Mouse (Mus musculus) embryonic facial prominence, embryonic 14.5 days (tissue): ENCODE measurements at regions not wholly inside any gene's neighbourhood (a gene's known extent, or its start where the extent isn't known, plus 50 kb on each side); places are given as distances from the start of the nearest gene placed in this dataset.

ENCODE experiments used
- ATAC-seq: fragments of 200-750 bp; cut with Nextera tagmentation; 2 replicates; pipeline ENCODE4 v1.8.0; 2017; ENCODE audit warnings: low read depth, moderate number of reproducible peaks, moderate TSS enrichment
- DNase-seq: peaks from one replicate; pipeline ENCODE4 v3.0.0-alpha.2; 2015; ENCODE audit warnings: low spot score
- H3K27ac ChIP-seq: fragments of 300-500 bp; sonication (generic); replicated peaks from 2 replicates; pipeline ENCODE4 v1.5.1; 2014; ENCODE audit warnings: low read depth, mild to moderate bottlenecking, low read length, moderate library complexity
- H3K27me3 ChIP-seq: fragments of 300-500 bp; sonication (generic); replicated peaks from 2 replicates; pipeline ENCODE4 v1.6.1; 2014; ENCODE audit warnings: low read length; ENCODE audit not compliant: control insufficient read depth, insufficient read depth
- H3K36me3 ChIP-seq: fragments of 300-500 bp; sonication (generic); 2 replicates; pipeline ENCODE4 v1.6.1; 2014; ENCODE audit warnings: low read length, mixed read lengths; ENCODE audit not compliant: control insufficient read depth, insufficient read depth
- H3K4me1 ChIP-seq: fragments of 300-500 bp; sonication (generic); 2 replicates; pipeline ENCODE4 v1.6.1; 2014; ENCODE audit warnings: antibody characterized with exemption, low read length; ENCODE audit not compliant: control insufficient read depth, insufficient read depth
- H3K4me2 ChIP-seq: fragments of 300-500 bp; sonication (generic); 2 replicates; pipeline ENCODE4 v1.6.1; 2014; ENCODE audit warnings: low read depth, mild to moderate bottlenecking, low read length, moderate library complexity, mixed read lengths
- H3K4me3 ChIP-seq: fragments of 300-500 bp; sonication (generic); 2 replicates; pipeline ENCODE4 v1.5.1; 2014; ENCODE audit warnings: low read depth, mild to moderate bottlenecking, low read length
- H3K9ac ChIP-seq: fragments of 300-500 bp; sonication (generic); 2 replicates; pipeline ENCODE4 v1.6.1; 2014; ENCODE audit warnings: low read depth, mild to moderate bottlenecking, low read length, moderate library complexity, mixed read lengths
- H3K9me3 ChIP-seq: fragments of 300-500 bp; sonication (generic); 2 replicates; pipeline ENCODE4 v1.6.1; 2016; ENCODE audit warnings: low read length; ENCODE audit not compliant: control insufficient read depth
- WGBS: fragments of 180-500 bp; shearing (Covaris S2); extraction: QIAGEN DNeasy Blood & Tissue Kit; methylation state at CpG from one replicate; pipeline ENCODE4 v1.1.7; 2014; 5-methylcytosine and 5-hydroxymethylcytosine counted together

GRCm38 (mm10) chr3:115801581-115802200, 85.9 kb upstream of the Dph5 start:
- Histone ChIP-seq H3K27me3 (no peaks in the 10 kb centered on the region), H3K4me1 (no peaks in the 10 kb centered on the region), H3K9ac (no peak overlapping the region), H3K4me2 (no peak overlapping the region), H3K9me3 (no peaks in the 10 kb centered on the region), H3K27ac (no peak overlapping the region), H3K36me3 (no peaks in the 10 kb centered on the region), H3K4me3 (no peak overlapping the region)
- 71% methylated on average over 5 of the region's 5 CpGs for WGBS
- DNase-seq (no peak), ATAC-seq (no peak)

GRCm38 (mm10) chr3:115804616-115805015, 83.0 kb upstream of the Dph5 start:
- H3K4me1 ChIP-seq: no peaks in the 10 kb centered on the region
- WGBS: 63% methylated on average over 3 of the region's 3 CpGs
- ATAC-seq (no peak), DNase-seq (no peak)
- no peaks in the 10 kb centered on the region for H3K9me3 ChIP-seq
- H3K4me3 ChIP-seq: no peak overlapping the region
- H3K27ac ChIP-seq: no peak overlapping the region
- H3K9ac ChIP-seq: no peak overlapping the region
- H3K4me2 ChIP-seq: no peak overlapping the region
- no peaks in the 10 kb centered on the region for H3K27me3 ChIP-seq
- H3K36me3 ChIP-seq: no peaks in the 10 kb centered on the region

GRCm38 (mm10) chr3:115807032-115807431, 80.6 kb upstream of the Dph5 start:
- DNase-seq: no peak
- no peak for ATAC-seq
- Histone ChIP-seq H3K4me1 (no peaks in the 10 kb centered on the region), H3K4me2 (no peak overlapping the region), H3K9me3 (no peaks in the 10 kb centered on the region), H3K27me3 (no peaks in the 10 kb centered on the region), H3K4me3 (no peak overlapping the region), H3K27ac (no peak overlapping the region), H3K9ac (no peak overlapping the region), H3K36me3 (no peaks in the 10 kb centered on the region)
- WGBS: 77% methylated on average over 3 of the region's 3 CpGs

- Histone ChIP-seq H3K27ac (peak overlapping the region; percentile 55), H3K27me3 (no peaks in the 10 kb centered on the region), H3K9me3 (no peaks in the 10 kb centered on the region), H3K4me3 (no peak overlapping the region), H3K9ac (no peak overlapping the region), H3K36me3 (no peaks in the 10 kb centered on the region), H3K4me2 (no peak overlapping the region), H3K4me1 (peaks cover 21% of the 10 kb centered on the region)
- no peak for DNase-seq
- 63% methylated on average over 4 of the region's 4 CpGs for WGBS
- no peak for ATAC-seq
Measured at GRCm38 (mm10) chr3:115815168-115815567, 72.5 kb upstream of the Dph5 start.

GRCm38 (mm10) chr3:115815571-115816156, 72.0 kb upstream of the Dph5 start:
- H3K4me3 ChIP-seq: no peak overlapping the region
- no peaks in the 10 kb centered on the region for H3K9me3 ChIP-seq
- 0 out of 2 replicates have a peak, but pooled peaks cover 3% of the 10 kb centered on the region for H3K27me3 ChIP-seq
- DNase-seq (peak; percentile 40), ATAC-seq (peak; percentile 34; the same call in 1 of the 2 replicates)
- H3K4me2 ChIP-seq: no peak overlapping the region
- H3K36me3 ChIP-seq: no peaks in the 10 kb centered on the region
- 55% methylated on average over 12 of the region's 12 CpGs for WGBS
- H3K4me1 ChIP-seq: peaks cover 21% of the 10 kb centered on the region
- peak overlapping the region; percentile 61 for H3K27ac ChIP-seq
- H3K9ac ChIP-seq: no peak overlapping the region

GRCm38 (mm10) chr3:115816328-115817160, 71.1 kb upstream of the Dph5 start:
- H3K36me3 ChIP-seq: no peaks in the 10 kb centered on the region
- ATAC-seq (no peak), DNase-seq (no peak)
- no peak overlapping the region for H3K4me3 ChIP-seq
- H3K9ac ChIP-seq: no peak overlapping the region
- no peaks in the 10 kb centered on the region for H3K9me3 ChIP-seq
- H3K4me1 ChIP-seq: peaks cover 21% of the 10 kb centered on the region
- H3K27me3 ChIP-seq: 0 out of 2 replicates have a peak, but pooled peaks cover 3% of the 10 kb centered on the region
- 91% methylated on average over 6 of the region's 6 CpGs for WGBS
- H3K27ac ChIP-seq: 0 out of 2 replicates have a peak overlapping the region, but pooled peaks have one; percentile 23
- H3K4me2 ChIP-seq: no peak overlapping the region

GRCm38 (mm10) chr3:115817771-115818170, 69.9 kb upstream of the Dph5 start:
- no peak overlapping the region for H3K4me2 ChIP-seq
- no peak for ATAC-seq

GRCm38 (mm10) chr3:115818734-115819133, 68.9 kb upstream of the Dph5 start:
- DNase-seq (peak; percentile 56), ATAC-seq (peak; percentile 73; the same call in 1 of the 2 replicates)
- Histone ChIP-seq H3K27ac (no peak overlapping the region), H3K4me1 (peaks cover 21% of the 10 kb centered on the region), H3K27me3 (0 out of 2 replicates have a peak, but pooled peaks cover 3% of the 10 kb centered on the region), H3K36me3 (no peaks in the 10 kb centered on the region), H3K9me3 (no peaks in the 10 kb centered on the region), H3K4me3 (no peak overlapping the region), H3K9ac (no peak overlapping the region), H3K4me2 (peak overlapping the region; percentile 41)
- WGBS: 50% methylated on average over 7 of the region's 7 CpGs

More at GRCm38 (mm10) chr3:115817771-115818170, 69.9 kb upstream of the Dph5 start:
- no peak for DNase-seq
- Histone ChIP-seq H3K27me3 (0 out of 2 replicates have a peak, but pooled peaks cover 3% of the 10 kb centered on the region), H3K27ac (no peak overlapping the region), H3K4me1 (peaks cover 21% of the 10 kb centered on the region), H3K9ac (no peak overlapping the region), H3K9me3 (no peaks in the 10 kb centered on the region), H3K4me3 (no peak overlapping the region), H3K36me3 (no peaks in the 10 kb centered on the region)
- 87% methylated on average over 5 of the region's 5 CpGs for WGBS
